Mouse (Mus musculus) myocyte (in vitro differentiated cells): ENCODE data around the gene Gm21987. TPM values are rescaled to one million over a fixed set of nuclear protein-coding genes. Genes with fewer than 3 reads are reported as not detected.

Source experiments
- H3K27me3 ChIP-seq: one replicate; pipeline ENCODE4 v1.6.1; 2011; ENCODE audit not compliant: control insufficient read depth, insufficient read depth, insufficient read length
- H3K36me3 ChIP-seq: one replicate; pipeline ENCODE4 v1.6.1; 2011; ENCODE audit not compliant: control insufficient read depth, insufficient read depth
- H3K4me2 ChIP-seq: one replicate; pipeline ENCODE4 v1.6.1; 2011; ENCODE audit warnings: low read depth, control low read depth
- H3K4me3 ChIP-seq: one replicate; pipeline ENCODE4 v1.5.1; 2011; ENCODE audit warnings: mild to moderate bottlenecking, control low read depth, moderate library complexity
- H3K79me2 ChIP-seq: one replicate; pipeline ENCODE4 v1.6.1; 2011; ENCODE audit not compliant: control insufficient read depth, insufficient read depth
- H3ac ChIP-seq: one replicate; pipeline ENCODE4 v1.6.1; 2011; ENCODE audit not compliant: control insufficient read depth, insufficient read length
- CEBPB ChIP-seq: IDR thresholded peaks from 2 replicates; pipeline ENCODE4 v1.6.1; 2011; ENCODE audit warnings: mild to moderate bottlenecking, moderate library complexity; ENCODE audit not compliant: poor library complexity, insufficient read depth, severe bottlenecking
- E2F4 ChIP-seq: IDR thresholded peaks from one replicate; pipeline ENCODE4 v1.6.1; 2011; ENCODE audit warnings: mild to moderate bottlenecking, control low read depth, moderate library complexity; ENCODE audit not compliant: insufficient read depth
- MAX ChIP-seq: IDR thresholded peaks from one replicate; pipeline ENCODE4 v1.6.1; 2011; ENCODE audit warnings: low read depth, mild to moderate bottlenecking, control low read depth
- MYOD1 ChIP-seq, 3 experiments: IDR thresholded peaks; one replicate each; pipeline ENCODE4 v1.6.1; 2011; ENCODE audit warnings: control low read depth in 2 of 3, low read depth in 2 of 3, mild to moderate bottlenecking in 2 of 3, moderate library complexity in 1 of 3; ENCODE audit not compliant: insufficient read length in 2 of 3, control insufficient read depth in 1 of 3
- MYOG ChIP-seq, 3 experiments: IDR thresholded peaks; one replicate each; pipeline ENCODE4 v1.6.1; 2011; ENCODE audit warnings: control low read depth in 2 of 3, low read depth in 2 of 3, mild to moderate bottlenecking in 2 of 3; ENCODE audit not compliant: insufficient read length in 2 of 3, control insufficient read depth in 1 of 3, insufficient read depth in 1 of 3
- POLR2A ChIP-seq: IDR thresholded peaks from one replicate; pipeline ENCODE4 v1.6.1; 2011; ENCODE audit warnings: low read depth, mild to moderate bottlenecking, control low read depth, moderate library complexity; ENCODE audit not compliant: insufficient read length
- POLR2AphosphoS2 ChIP-seq: IDR thresholded peaks from one replicate; pipeline ENCODE4 v1.6.1; 2011; ENCODE audit warnings: low read depth, control low read depth; ENCODE audit not compliant: insufficient read length
- REST ChIP-seq: IDR thresholded peaks from one replicate; pipeline ENCODE4 v1.6.1; 2011; ENCODE audit warnings: mild to moderate bottlenecking, control low read depth, moderate library complexity; ENCODE audit not compliant: insufficient read depth, insufficient read length
- SRF ChIP-seq: IDR thresholded peaks from one replicate; pipeline ENCODE4 v1.6.1; 2011; ENCODE audit warnings: low read depth; ENCODE audit not compliant: control insufficient read depth, insufficient read length
- TCF12 ChIP-seq: IDR thresholded peaks from one replicate; pipeline ENCODE4 v1.6.1; 2011; ENCODE audit warnings: mild to moderate bottlenecking, control low read depth; ENCODE audit not compliant: poor library complexity, insufficient read depth, severe bottlenecking
- TCF3 ChIP-seq: IDR thresholded peaks from one replicate; pipeline ENCODE4 v1.6.1; 2011; ENCODE audit warnings: low read depth, control low read depth; ENCODE audit not compliant: insufficient read length
- USF1 ChIP-seq: IDR thresholded peaks from one replicate; pipeline ENCODE4 v1.6.1; 2011; ENCODE audit warnings: low read depth, mild to moderate bottlenecking, control low read depth, moderate library complexity
- polyA plus RNA-seq: library from polyadenylated mRNA; unstranded; fragments of >200 nt; fragmentation: generic; extraction: Trizol; gene quantifications from one replicate; pipeline ENCODE4 v1.2.1, GENCODE M21; 2012; ENCODE audit warnings: missing spikeins

The Gm21987 gene
- polyA plus RNA-seq, 1 experiment, result 0.16 TPM

GRCm38 (mm10) chr16:38383683-38384082, 36.8 kb downstream of the Gm21987 start:
- Histone ChIP-seq H3K4me3 (no peak overlapping the region), H3K79me2 (no peaks in the 10 kb centered on the region), H3K27me3 (no peaks in the 10 kb centered on the region), H3K36me3 (no peaks in the 10 kb centered on the region), H3ac (no peak overlapping the region), H3K4me2 (no peak overlapping the region)
- TF ChIP-seq MYOD1 (IDR thresholded peaks at IDR 0.05; ENCODE audit: control insufficient read depth in 1 of 3, insufficient read length in 2 of 3, low read depth in 2 of 3) (no peak), POLR2AphosphoS2 (no peak), REST (no peak), SRF (no peak), E2F4 (no peak), MYOG (IDR thresholded peaks at IDR 0.05; ENCODE audit: control insufficient read depth in 1 of 3, insufficient read depth in 1 of 3, insufficient read length in 2 of 3, low read depth in 2 of 3) (no peak), MAX (no peak), USF1 (no peak), TCF3 (no peak), TCF12 (no peak), POLR2A (no peak), CEBPB (no peak)

- Histone ChIP-seq H3ac (no peak overlapping the region), H3K79me2 (no peaks in the 10 kb centered on the region), H3K27me3 (no peaks in the 10 kb centered on the region), H3K4me2 (peak overlapping the region; percentile 8), H3K36me3 (no peaks in the 10 kb centered on the region), H3K4me3 (no peak overlapping the region)
- no peak for TF ChIP-seq MAX
- no peak for TF ChIP-seq POLR2AphosphoS2
- TF ChIP-seq TCF3, result no peak
- no peak for TF ChIP-seq CEBPB
- no peak for TF ChIP-seq REST
- no peak for TF ChIP-seq E2F4
- no peak for TF ChIP-seq TCF12
- TF ChIP-seq MYOD1 (IDR thresholded peaks at IDR 0.05; ENCODE audit: control insufficient read depth in 1 of 3, insufficient read length in 2 of 3, low read depth in 2 of 3), result no peak
- no peak for TF ChIP-seq USF1
- no peak for TF ChIP-seq MYOG (IDR thresholded peaks at IDR 0.05; ENCODE audit: control insufficient read depth in 1 of 3, insufficient read depth in 1 of 3, insufficient read length in 2 of 3, low read depth in 2 of 3)
- TF ChIP-seq SRF, result no peak
Observed at GRCm38 (mm10) chr16:38385184-38385634, 38.4 kb downstream of the Gm21987 start.

GRCm38 (mm10) chr16:38385700-38386099, 38.9 kb downstream of the Gm21987 start:
- TF ChIP-seq MYOD1 (IDR thresholded peaks at IDR 0.05; ENCODE audit: control insufficient read depth in 1 of 3, insufficient read length in 2 of 3, low read depth in 2 of 3) (no peak), POLR2AphosphoS2 (no peak), REST (no peak), E2F4 (no peak), TCF12 (no peak), SRF (no peak), TCF3 (no peak), MYOG (IDR thresholded peaks at IDR 0.05; ENCODE audit: control insufficient read depth in 1 of 3, insufficient read depth in 1 of 3, insufficient read length in 2 of 3, low read depth in 2 of 3) (no peak), CEBPB (no peak)
- no peak overlapping the region for H3ac ChIP-seq
- no peaks in the 10 kb centered on the region for H3K79me2 ChIP-seq
- H3K36me3 ChIP-seq, result no peaks in the 10 kb centered on the region
- H3K27me3 ChIP-seq, result no peaks in the 10 kb centered on the region
- H3K4me2 ChIP-seq, result peak overlapping the region; percentile 8
- H3K4me3 ChIP-seq, result no peak overlapping the region

- H3K4me2 ChIP-seq, result no peak overlapping the region
- no peaks in the 10 kb centered on the region for H3K27me3 ChIP-seq
- no peaks in the 10 kb centered on the region for H3K79me2 ChIP-seq
- TF ChIP-seq MYOD1 (IDR thresholded peaks at IDR 0.05; ENCODE audit: control insufficient read depth in 1 of 3, insufficient read length in 2 of 3, low read depth in 2 of 3) (no peak), USF1 (no peak), POLR2AphosphoS2 (no peak), POLR2A (no peak), E2F4 (no peak), MAX (no peak), MYOG (IDR thresholded peaks at IDR 0.05; ENCODE audit: control insufficient read depth in 1 of 3, insufficient read depth in 1 of 3, insufficient read length in 2 of 3, low read depth in 2 of 3) (no peak), TCF3 (no peak), REST (no peak), CEBPB (no peak), TCF12 (no peak), SRF (no peak)
- H3K4me3 ChIP-seq, result no peak overlapping the region
- no peaks in the 10 kb centered on the region for H3K36me3 ChIP-seq
- H3ac ChIP-seq, result no peak overlapping the region
Observed at GRCm38 (mm10) chr16:38387389-38387788, 40.5 kb downstream of the Gm21987 start.
